Mouse (Mus musculus): ENCODE measurements around the gene Tctn1. TPM values are rescaled to one million over a fixed set of nuclear protein-coding genes. Genes with fewer than 3 reads are reported as not detected.
"Not testable (repeated sequence)": the region's sequence is repeated elsewhere in the genome, so short reads cannot be mapped to it uniquely, and the experiment has no call there.

The Tctn1 gene
- polyA plus RNA-seq, 1 experiment from 2014 or later = 6.1 TPM

GRCm38 (mm10) chr5:122224291-122224690, 40.0 kb downstream of the Tctn1 start:
- H3K4me1 ChIP-seq = no peaks in the 10 kb centered on the region
- WGBS = 98% methylated on average over 2 of the region's 2 CpGs
- H3K4me3 ChIP-seq = no peak overlapping the region
- H3K27me3 ChIP-seq (replicated peaks) = no peaks in the 10 kb centered on the region
- no peak overlapping the region for H3K4me2 ChIP-seq
- H3K36me3 ChIP-seq (replicated peaks) = no peaks in the 10 kb centered on the region
- H3K9ac ChIP-seq = no peak overlapping the region
- ATAC-seq (replicated peaks) = no peak
- H3K27ac ChIP-seq = no peak overlapping the region
- H3K9me3 ChIP-seq = no peaks in the 10 kb centered on the region

- no peak overlapping the region for H3K9ac ChIP-seq
- H3K4me2 ChIP-seq = no peak overlapping the region
- no peaks in the 10 kb centered on the region for H3K36me3 ChIP-seq (replicated peaks)
- ATAC-seq (replicated peaks) = no peak
- no peak overlapping the region for H3K27ac ChIP-seq
- no peak overlapping the region for H3K4me3 ChIP-seq
- WGBS = 92% methylated on average over 4 of the region's 4 CpGs
- H3K27me3 ChIP-seq (replicated peaks) = no peaks in the 10 kb centered on the region
- H3K4me1 ChIP-seq = no peaks in the 10 kb centered on the region
- no peaks in the 10 kb centered on the region for H3K9me3 ChIP-seq
Measured at GRCm38 (mm10) chr5:122221085-122221484, 43.2 kb downstream of the Tctn1 start.

- WGBS = 69% methylated on average over 18 of the region's 18 CpGs
Measured at GRCm38 (mm10) chr5:122219655-122220629, 44.3 kb downstream of the Tctn1 start.

DNA sequence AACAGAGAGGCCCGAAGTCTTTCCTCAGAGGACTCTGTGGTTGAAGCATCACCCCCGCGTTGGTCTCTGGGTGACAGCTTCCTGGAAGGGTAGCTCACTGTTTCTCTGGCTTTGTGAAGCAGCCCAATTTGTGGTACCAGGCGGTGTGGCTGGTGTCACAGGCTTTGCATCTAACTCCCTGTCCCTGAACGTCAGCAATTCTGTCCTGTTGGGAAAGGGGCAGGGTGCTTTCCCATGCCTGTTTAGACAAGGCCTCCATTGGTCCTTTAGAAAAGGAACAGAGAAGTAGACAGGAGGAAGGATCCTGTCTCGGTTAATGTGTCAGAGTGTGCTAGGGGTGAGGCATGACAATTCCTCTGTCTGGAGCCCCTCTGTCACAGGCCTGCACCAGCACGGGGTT, 45.3 kb downstream of the Tctn1 start:
- Histone ChIP-seq H3K27me3 (replicated peaks) (no peaks in the 10 kb centered on the region), H3K9me3 (no peaks in the 10 kb centered on the region), H3K36me3 (replicated peaks) (no peaks in the 10 kb centered on the region), H3K27ac (no peak overlapping the region), H3K4me1 (no peaks in the 10 kb centered on the region), H3K4me3 (no peak overlapping the region), H3K4me2 (no peak overlapping the region), H3K9ac (no peak overlapping the region)
- no peak for ATAC-seq (replicated peaks)
- 85% methylated on average over 7 of the region's 7 CpGs for WGBS

More at GRCm38 (mm10) chr5:122219655-122220629, 44.3 kb downstream of the Tctn1 start:
- H3K4me1 ChIP-seq = no peaks in the 10 kb centered on the region
- no peak overlapping the region for H3K9ac ChIP-seq
- H3K36me3 ChIP-seq (replicated peaks) = no peaks in the 10 kb centered on the region
- no peaks in the 10 kb centered on the region for H3K27me3 ChIP-seq (replicated peaks)
- no peak for ATAC-seq (replicated peaks)
- no peak overlapping the region for H3K27ac ChIP-seq
- H3K4me3 ChIP-seq = no peak overlapping the region
- no peaks in the 10 kb centered on the region for H3K9me3 ChIP-seq
- H3K4me2 ChIP-seq = no peak overlapping the region

GRCm38 (mm10) chr5:122218109-122218905, 46.0 kb downstream of the Tctn1 start:
- Histone ChIP-seq H3K36me3 (replicated peaks) (no peaks in the 10 kb centered on the region), H3K4me3 (no peak overlapping the region), H3K4me2 (no peak overlapping the region), H3K9ac (no peak overlapping the region), H3K27me3 (replicated peaks) (no peaks in the 10 kb centered on the region), H3K27ac (no peak overlapping the region), H3K4me1 (no peaks in the 10 kb centered on the region), H3K9me3 (no peaks in the 10 kb centered on the region)
- 92% methylated on average over 12 of the region's 12 CpGs for whole genome bisulfite sequencing
- ATAC-seq (replicated peaks) = no peak

DNA sequence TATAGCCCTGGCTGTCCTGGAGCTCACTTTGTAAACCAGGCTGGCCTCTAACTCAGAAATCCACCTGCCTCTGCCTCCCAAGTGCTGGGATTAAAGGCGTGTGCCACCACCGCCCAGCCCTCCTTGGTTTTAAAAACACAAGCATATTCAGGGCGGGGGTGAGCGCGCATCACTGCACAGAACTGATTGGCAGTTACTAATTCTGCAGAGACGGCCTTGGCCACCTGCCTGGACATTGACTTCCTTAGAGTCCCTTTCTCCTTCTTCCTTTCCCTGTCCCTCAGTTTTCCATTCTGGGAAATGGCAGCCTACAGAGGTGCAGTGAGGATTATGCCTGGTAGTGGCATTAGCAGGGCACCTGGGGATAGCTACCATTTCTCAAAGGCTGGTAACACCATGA, 46.6 kb downstream of the Tctn1 start:
- H3K4me2 ChIP-seq = no peak overlapping the region
- H3K9me3 ChIP-seq = no peaks in the 10 kb centered on the region
- no peak overlapping the region for H3K4me3 ChIP-seq
- H3K9ac ChIP-seq = no peak overlapping the region
- H3K4me1 ChIP-seq = no peaks in the 10 kb centered on the region
- H3K36me3 ChIP-seq (replicated peaks) = no peaks in the 10 kb centered on the region
- no peak overlapping the region for H3K27ac ChIP-seq
- 82% methylated on average over 6 of the region's 6 CpGs for WGBS
- H3K27me3 ChIP-seq (replicated peaks) = no peaks in the 10 kb centered on the region
- no peak for ATAC-seq (replicated peaks)

DNA sequence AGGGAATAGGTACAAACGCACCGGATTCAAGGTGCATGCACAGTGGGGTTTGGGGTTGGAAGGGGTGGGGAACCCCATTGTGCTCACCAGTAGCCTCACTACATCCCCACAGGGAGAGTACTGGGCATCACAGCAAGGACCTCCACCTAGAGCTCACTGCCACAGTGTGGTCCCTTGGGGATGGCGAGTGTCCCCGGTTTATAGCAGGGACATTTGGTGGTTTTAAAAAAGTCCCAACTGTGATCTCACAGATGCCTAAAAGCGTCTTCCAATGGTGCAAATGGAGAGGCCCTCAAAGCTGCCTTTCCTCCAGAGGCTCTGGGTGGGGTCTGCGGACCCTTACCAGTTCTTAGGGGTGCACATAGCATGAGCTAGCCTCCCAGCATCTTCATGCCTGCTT, 50.4 kb downstream of the Tctn1 start:
- no peaks in the 10 kb centered on the region for H3K36me3 ChIP-seq (replicated peaks)
- H3K4me3 ChIP-seq = no peak overlapping the region
- no peak overlapping the region for H3K4me2 ChIP-seq
- no peak overlapping the region for H3K27ac ChIP-seq
- no peaks in the 10 kb centered on the region for H3K27me3 ChIP-seq (replicated peaks)
- H3K9ac ChIP-seq = no peak overlapping the region
- peaks cover 11% of the 10 kb centered on the region for H3K4me1 ChIP-seq
- H3K9me3 ChIP-seq = no peaks in the 10 kb centered on the region
- 87% methylated on average over 6 of the region's 6 CpGs for WGBS
- ATAC-seq (replicated peaks) = no peak

GRCm38 (mm10) chr5:122212820-122213219, 51.4 kb downstream of the Tctn1 start:
- H3K4me3 ChIP-seq; ATAC-seq (replicated peaks); H3K27me3 ChIP-seq (replicated peaks); H3K36me3 ChIP-seq (replicated peaks); H3K9me3 ChIP-seq; H3K9ac ChIP-seq; H3K27ac ChIP-seq; H3K4me2 ChIP-seq: not testable (repeated sequence)
- peaks cover 11% of the 10 kb centered on the region for H3K4me1 ChIP-seq
- WGBS = 95% methylated on average over 1 of the region's 1 CpGs

GRCm38 (mm10) chr5:122212125-122212524, 52.1 kb downstream of the Tctn1 start:
- ATAC-seq (replicated peaks) = no peak
- no peak overlapping the region for H3K9ac ChIP-seq
- peaks cover 11% of the 10 kb centered on the region for H3K4me1 ChIP-seq
- WGBS = 86% methylated on average over 8 of the region's 8 CpGs
- no peaks in the 10 kb centered on the region for H3K36me3 ChIP-seq (replicated peaks)
- no peak overlapping the region for H3K4me3 ChIP-seq
- H3K27ac ChIP-seq = no peak overlapping the region
- H3K4me2 ChIP-seq = no peak overlapping the region
- no peaks in the 10 kb centered on the region for H3K9me3 ChIP-seq
- H3K27me3 ChIP-seq (replicated peaks) = no peaks in the 10 kb centered on the region

DNA sequence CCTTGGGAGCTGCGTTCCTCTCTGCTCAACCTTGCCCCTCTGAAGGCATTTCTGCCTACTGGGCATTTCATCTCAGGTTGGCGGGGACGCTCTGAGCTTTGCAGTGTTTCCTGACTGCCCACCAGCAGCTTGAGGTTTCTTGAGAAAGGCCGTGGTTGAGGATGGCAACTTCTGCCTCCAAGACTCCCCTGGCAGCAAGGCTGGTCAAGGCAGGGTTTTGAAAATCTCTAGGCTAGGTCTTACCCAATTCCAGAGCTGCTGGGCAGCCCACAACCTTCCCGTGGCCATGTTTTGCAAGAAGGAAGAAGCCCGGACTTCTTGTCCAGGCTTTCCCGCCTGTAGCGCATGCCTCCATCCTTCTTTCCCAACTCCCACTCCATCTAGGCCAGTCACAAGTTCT, 53.4 kb downstream of the Tctn1 start:
- no peaks in the 10 kb centered on the region for H3K36me3 ChIP-seq (replicated peaks)
- ATAC-seq (replicated peaks) = no peak
- peaks cover 11% of the 10 kb centered on the region for H3K4me1 ChIP-seq
- H3K27ac ChIP-seq = no peak overlapping the region
- no peak overlapping the region for H3K4me3 ChIP-seq
- WGBS = 92% methylated on average over 8 of the region's 8 CpGs
- H3K9ac ChIP-seq = no peak overlapping the region
- H3K27me3 ChIP-seq (replicated peaks) = no peaks in the 10 kb centered on the region
- no peak overlapping the region for H3K4me2 ChIP-seq
- no peaks in the 10 kb centered on the region for H3K9me3 ChIP-seq

DNA sequence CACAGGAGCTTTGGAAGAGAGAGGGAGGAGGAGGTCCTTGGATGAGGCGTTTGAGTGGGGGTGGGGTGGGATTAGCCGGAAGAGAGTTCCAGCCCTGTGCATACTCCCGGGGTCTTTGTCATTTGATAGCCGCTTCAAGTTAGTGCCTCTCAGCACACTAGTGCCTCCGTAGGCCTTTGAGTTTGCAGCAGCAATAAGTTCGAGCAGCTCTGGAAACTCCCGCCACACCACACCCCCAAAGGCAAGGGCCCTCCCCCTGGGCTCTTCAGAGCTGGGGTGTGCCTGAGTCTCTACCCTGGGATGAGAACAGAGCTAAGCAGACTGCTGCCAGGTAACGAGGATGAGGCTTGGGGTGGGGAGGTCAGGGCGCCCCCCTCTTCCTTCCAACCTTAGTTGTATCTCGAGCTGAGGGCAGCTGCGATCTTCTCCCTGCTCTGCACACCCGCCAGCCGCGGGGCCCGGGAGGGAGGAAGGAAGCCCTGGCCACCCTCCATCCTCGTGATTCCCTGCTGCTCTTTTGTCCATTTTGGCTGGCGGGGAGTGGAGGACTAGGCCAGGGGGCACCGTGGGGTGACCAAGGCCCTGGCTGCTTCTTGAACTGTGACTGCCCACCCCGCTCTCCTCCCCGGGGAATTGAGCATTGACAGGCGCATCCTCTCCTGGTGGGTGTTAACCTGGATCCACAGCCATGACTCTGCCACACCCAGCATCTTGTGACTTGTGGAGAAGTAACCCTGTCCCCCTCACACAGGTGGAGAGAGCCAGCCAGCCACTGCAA, 54.5 kb downstream of the Tctn1 start:
- no peak for ATAC-seq (replicated peaks)
- Histone ChIP-seq H3K4me1 (peaks cover 11% of the 10 kb centered on the region), H3K4me3 (peak overlapping the region; percentile 8; the same call in 1 of the 2 replicates), H3K4me2 (peak overlapping the region; percentile 38), H3K9me3 (no peaks in the 10 kb centered on the region), H3K27ac (no peak overlapping the region), H3K36me3 (replicated peaks) (no peaks in the 10 kb centered on the region), H3K9ac (no peak overlapping the region; the same call in 1 of the 2 replicates), H3K27me3 (replicated peaks) (no peaks in the 10 kb centered on the region)
- WGBS = 3% methylated on average over 19 of the region's 21 CpGs

DNA sequence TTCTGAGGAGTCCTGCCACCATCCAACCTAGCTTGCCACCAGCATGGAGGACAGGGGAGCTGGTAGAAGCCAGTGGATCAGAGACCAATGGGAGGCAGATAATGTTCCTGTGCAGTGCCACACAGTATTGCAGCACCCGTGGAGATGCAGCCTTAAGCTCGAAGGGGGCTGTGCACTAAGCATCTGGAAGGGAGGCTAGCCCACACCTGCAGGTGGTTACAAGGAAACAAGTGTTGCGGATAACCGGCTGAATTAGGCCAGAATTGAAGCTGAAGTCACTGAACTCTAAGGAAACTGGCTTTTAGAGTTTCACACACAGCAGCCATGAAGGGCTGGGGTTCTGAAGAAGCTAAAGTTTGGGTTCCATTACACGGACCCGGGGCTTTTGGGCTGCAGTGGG, 55.4 kb downstream of the Tctn1 start:
- Histone ChIP-seq H3K4me1 (peaks cover 11% of the 10 kb centered on the region), H3K27me3 (replicated peaks) (no peaks in the 10 kb centered on the region), H3K4me2 (no peak overlapping the region), H3K9me3 (no peaks in the 10 kb centered on the region), H3K27ac (no peak overlapping the region), H3K36me3 (replicated peaks) (no peaks in the 10 kb centered on the region), H3K4me3 (no peak overlapping the region), H3K9ac (no peak overlapping the region)
- no peak for ATAC-seq (replicated peaks)
- 44% methylated on average over 6 of the region's 6 CpGs for WGBS

Measured in midbrain, embryonic 15.5 days (tissue).